Mouse (Mus musculus): ENCODE measurements around the gene Pvr.
"Not testable (repeated sequence)": the region's sequence is repeated elsewhere in the genome, so short reads cannot be mapped to it uniquely, and the experiment has no call there.

The Pvr gene

GRCm38 (mm10) chr7:19935171-19935751 lies 14.3 kb upstream of the Pvr start:
- CTCF ChIA-PET, result no interaction called here

- CTCF ChIA-PET, result interaction anchor here (0.7 kb wide), 1 partner anchor 1030 kb away, joined by 3 read pairs; no protein-coding TSS in a partner anchor
Observed at GRCm38 (mm10) chr7:19932877-19933809, 12.2 kb upstream of the Pvr start.

- CTCF ChIA-PET, result no interaction called here
Observed at GRCm38 (mm10) chr7:19932133-19932876, 11.3 kb upstream of the Pvr start.

- CTCF ChIA-PET, result not testable (repeated sequence)
Observed at GRCm38 (mm10) chr7:19930481-19930880, 9.5 kb upstream of the Pvr start.

- CTCF ChIA-PET, result interaction anchor here (0.6 kb wide), 1 partner anchor 926 kb away, joined by 3 read pairs; no protein-coding TSS in a partner anchor
Observed at GRCm38 (mm10) chr7:19928486-19928885, 7.5 kb upstream of the Pvr start.

GRCm38 (mm10) chr7:19926849-19927480 lies 6.0 kb upstream of the Pvr start:
- CTCF ChIA-PET, result interaction anchor here (0.6 kb wide), 1 partner anchor 17 kb away, joined by 3 read pairs; no protein-coding TSS in a partner anchor

- CTCF ChIA-PET, result no interaction called here
Observed at GRCm38 (mm10) chr7:19925376-19925775, 4.4 kb upstream of the Pvr start.

- CTCF ChIA-PET, result interaction anchor here (0.6 kb wide), 1 partner anchor 37 kb away, joined by 4 read pairs; no protein-coding TSS in a partner anchor
Observed at GRCm38 (mm10) chr7:19923797-19924196, 2.8 kb upstream of the Pvr start.

GRCm38 (mm10) chr7:19923354-19923753 lies 2.4 kb upstream of the Pvr start:
- CTCF ChIA-PET, result no interaction called here

- CTCF ChIA-PET, result no interaction called here
Observed at GRCm38 (mm10) chr7:19920166-19920505, 824 bp downstream of the Pvr start.

GRCm38 (mm10) chr7:19914558-19914957 lies 6.4 kb downstream of the Pvr start:
- CTCF ChIA-PET, result no interaction called here

GRCm38 (mm10) chr7:19911695-19912524 lies 9.1 kb downstream of the Pvr start:
- CTCF ChIA-PET, result interaction anchor here (0.6 to 1.0 kb wide), 5 partner anchors 9 to 44 kb away, joined by 3 to 17 read pairs (median 3); partner anchors contain the start of gene Pvr

- CTCF ChIA-PET, result interaction anchor here (0.6 to 1.0 kb wide), 3 partner anchors 10 to 45 kb away, joined by 3 to 5 read pairs (median 3); partner anchors contain the start of gene Pvr
Observed at GRCm38 (mm10) chr7:19911292-19911658, 9.7 kb downstream of the Pvr start.

GRCm38 (mm10) chr7:19910421-19911291 lies 10.3 kb downstream of the Pvr start:
- CTCF ChIA-PET, result interaction anchor here (0.6 to 0.9 kb wide), 3 partner anchors 29 to 46 kb away, joined by 3 to 5 read pairs (median 4); no protein-coding TSS in a partner anchor

- CTCF ChIA-PET, result interaction anchor here (0.6 to 1.4 kb wide), 3 partner anchors 9 to 42 kb away, joined by 3 to 7 read pairs (median 3); no protein-coding TSS in a partner anchor
Observed at GRCm38 (mm10) chr7:19889881-19890280, 31.1 kb downstream of the Pvr start.

GRCm38 (mm10) chr7:19887849-19888248 lies 33.1 kb downstream of the Pvr start, which contains the start of gene Ceacam19:
Gene Ceacam19 (minus strand): TSS chr7:19887965.
- CTCF ChIA-PET, result interaction anchor here (0.6 to 0.7 kb wide), 2 partner anchors 85 to 169 kb away, joined by 3 read pairs; no protein-coding TSS in a partner anchor

- CTCF ChIA-PET, result interaction anchor here (0.7 to 1.3 kb wide), 2 partner anchors 9 to 476 kb away, joined by 3 read pairs; no protein-coding TSS in a partner anchor
Observed at GRCm38 (mm10) chr7:19880754-19881153, 40.2 kb downstream of the Pvr start.

- CTCF ChIA-PET, result interaction anchor here (0.5 to 1.6 kb wide), 3 partner anchors 9 to 36 kb away, joined by 3 to 12 read pairs (median 3); no protein-coding TSS in a partner anchor
Observed at GRCm38 (mm10) chr7:19876781-19877425, 44.1 kb downstream of the Pvr start.
